Mouse (Mus musculus) thymus, postnatal 4 days (tissue): ENCODE data around the gene Gm47969.
"Not testable (repeated sequence)": the region's sequence is repeated elsewhere in the genome, so short reads cannot be mapped to it uniquely, and the experiment has no call there.

Experiments used
- DNase-seq: peaks from one replicate; pipeline ENCODE4 v3.0.0; 2021

The Gm47969 gene

GRCm38 (mm10) chr1:83044882-83045427, at the start of gene Gm47969:
Gm47969 (plus strand) TSS chr1:83044932.
- no peak for DNase-seq

GRCm38 (mm10) chr1:83000306-83000705, 44.4 kb upstream of the Gm47969 start, which contains the start of gene Gm47959:
Gm47959 (plus strand) TSS chr1:83000548.
- not testable (repeated sequence) for DNase-seq

DNA sequence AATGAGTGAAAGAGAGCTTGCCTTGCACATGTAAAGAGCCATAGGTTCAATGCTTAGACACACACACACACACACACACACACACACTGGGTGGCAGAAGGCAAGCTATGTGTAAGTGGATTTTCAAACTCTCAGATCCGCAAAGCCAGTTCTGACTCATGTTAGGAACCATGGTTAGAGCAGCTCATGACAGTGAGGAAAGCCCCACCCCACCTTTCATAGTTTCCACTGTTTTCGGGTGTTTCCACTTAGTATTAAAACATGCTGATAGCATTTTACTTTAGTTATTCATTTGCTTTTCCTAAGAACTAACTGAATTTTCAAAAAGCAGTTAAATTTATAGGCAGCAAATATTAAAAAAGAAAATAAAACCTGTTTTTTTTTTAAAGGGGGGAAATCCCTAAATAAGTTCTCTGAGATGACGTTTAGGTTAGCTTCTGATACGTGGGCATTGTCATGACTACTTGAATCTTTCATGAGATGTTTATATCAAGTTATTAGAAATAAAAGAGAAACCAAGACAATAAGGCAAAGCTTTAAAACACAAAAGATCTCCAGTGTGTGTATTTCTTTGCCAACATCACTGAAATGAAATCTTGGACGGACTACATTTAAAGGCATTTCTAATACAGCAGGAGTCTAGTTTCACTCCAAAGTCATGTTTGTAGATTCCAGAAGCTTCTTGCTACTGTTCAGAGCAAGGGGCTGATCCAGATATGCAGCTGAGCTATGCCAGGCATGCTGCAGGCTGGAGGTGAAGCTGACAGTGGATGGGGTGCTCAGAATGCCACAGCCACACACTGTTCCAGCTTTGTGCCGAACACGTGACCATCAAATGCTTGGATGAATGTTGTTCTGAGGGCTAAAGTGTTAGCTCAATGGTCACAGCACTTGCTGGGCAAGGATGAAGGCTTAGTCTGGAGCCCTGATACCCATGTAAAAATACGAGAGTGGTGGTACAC, 38.2 kb upstream of the Gm47969 start:
- DNase-seq = no peak

DNA sequence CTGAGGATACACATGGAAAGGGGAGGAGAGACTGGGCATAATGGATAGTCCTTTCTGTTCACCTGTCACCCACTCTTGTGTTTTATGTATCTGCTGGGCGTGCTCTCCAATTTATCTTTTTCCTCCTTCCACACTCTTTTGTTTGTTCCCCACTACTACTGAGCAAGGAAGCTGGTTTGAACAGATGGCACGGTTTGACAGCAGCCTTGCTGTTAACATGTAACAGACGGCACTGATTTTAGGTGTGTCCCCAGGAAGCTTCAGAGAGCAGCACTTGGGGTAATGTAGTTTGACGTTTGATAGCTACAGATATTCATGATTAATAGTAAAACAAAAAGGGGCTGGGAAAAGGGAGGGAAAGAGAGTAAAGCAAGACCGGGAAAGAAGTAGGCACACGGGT, 37.3 kb upstream of the Gm47969 start:
- no peak for DNase-seq

DNA sequence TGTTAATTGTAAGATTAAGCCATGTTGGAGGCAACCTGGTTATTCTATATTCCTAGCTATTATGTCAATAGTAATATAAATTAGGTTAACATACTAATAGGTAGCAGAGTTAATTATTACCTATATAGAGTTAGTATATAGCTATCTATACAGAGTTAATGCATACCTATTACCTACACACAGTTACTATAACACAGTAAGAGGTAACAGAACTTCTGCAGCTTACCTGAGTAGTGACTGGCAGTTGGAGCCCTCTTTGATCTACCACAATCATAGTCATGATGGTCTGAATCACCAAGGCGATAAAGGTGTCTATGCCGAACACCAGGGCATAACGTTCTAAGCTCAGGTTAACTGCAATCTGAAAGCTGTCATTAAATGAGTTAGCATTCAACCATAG, 30.3 kb upstream of the Gm47969 start:
- DNase-seq = no peak

DNA sequence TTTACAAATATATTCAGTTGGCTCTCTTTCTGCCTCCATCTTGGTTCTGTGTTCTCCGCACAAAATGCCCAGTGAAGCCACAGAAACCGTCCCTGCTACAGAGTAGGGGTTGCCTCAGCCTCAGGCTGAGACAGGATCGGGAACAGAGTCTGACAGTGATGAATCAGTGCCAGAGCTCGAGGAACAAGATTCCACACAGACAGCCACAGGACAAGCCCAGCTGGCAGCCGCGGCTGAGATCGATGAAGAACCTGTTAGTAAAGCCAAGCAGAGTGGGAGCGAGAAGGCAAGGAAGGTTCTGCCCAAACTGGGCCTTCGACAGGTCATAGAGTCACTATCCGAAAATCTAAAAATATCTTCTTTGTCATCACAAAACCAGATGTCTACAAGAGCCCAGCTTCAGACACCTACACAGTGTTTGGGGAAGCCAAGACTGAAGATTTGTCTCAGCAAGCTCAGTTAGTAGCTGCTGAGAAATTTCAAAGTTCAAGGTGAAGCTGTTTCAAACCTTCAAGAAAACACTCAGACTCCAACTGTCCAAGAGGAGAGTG, 29.3 kb upstream of the Gm47969 start:
- DNase-seq = no peak

DNA sequence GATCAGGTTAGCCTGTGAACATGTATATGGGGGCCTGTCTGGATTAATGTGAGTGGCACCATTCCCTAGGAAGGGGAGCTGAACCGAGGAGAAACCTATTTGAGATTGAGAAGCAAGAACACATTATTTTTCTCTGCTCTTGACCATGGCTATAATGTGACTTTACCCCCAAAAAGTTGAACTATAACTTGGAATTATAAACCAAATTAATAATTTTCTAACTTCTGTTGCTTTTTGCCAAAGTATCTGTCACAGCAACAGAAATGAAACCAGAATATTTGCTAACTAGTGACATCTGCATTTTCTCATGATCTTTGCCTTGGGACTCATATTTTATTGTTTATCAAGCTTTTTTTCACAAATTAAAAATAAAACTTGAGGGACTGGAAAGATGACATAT, 28.2 kb upstream of the Gm47969 start:
- DNase-seq = no peak

GRCm38 (mm10) chr1:83031950-83032349, 12.8 kb upstream of the Gm47969 start:
- DNase-seq = no peak

DNA sequence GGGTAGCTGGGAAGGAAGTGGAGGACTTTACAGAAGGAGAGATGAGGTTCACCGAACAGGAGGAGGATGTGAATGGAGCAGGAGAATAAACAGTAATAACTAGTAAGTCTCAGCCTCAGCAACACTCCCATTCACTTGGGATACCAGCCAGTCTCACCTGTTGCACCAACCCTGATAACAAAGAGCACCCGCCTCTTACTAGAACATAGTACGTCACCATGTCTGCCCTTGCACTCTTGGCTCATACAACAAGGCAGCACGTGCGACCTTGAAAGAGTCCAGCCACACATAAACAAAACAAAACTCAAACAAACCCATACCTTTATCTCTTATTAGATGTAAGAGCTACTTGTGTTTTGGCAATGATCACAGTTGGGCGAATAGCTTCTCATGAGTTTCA, 12.2 kb upstream of the Gm47969 start:
- no peak for DNase-seq

DNA sequence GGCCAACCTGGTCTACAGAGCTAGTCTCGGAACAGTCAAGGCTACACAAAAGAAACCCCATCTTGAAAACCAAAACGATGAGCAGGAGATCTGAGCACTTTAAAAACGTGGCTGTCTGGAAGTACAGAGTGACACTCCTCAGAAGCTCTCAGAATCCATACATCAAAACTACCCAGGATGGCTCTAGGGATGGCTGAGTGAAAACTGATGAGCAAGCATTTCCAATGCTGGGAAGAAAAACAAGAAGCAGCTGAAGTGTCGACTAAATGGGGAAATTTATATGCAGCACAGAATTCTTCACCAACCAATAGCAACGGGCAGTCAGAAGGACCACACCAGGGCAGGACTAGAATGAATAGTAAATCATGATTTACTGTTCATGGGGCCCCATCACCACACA, 10.2 kb upstream of the Gm47969 start:
- DNase-seq = no peak

- DNase-seq = no peak
Observed at GRCm38 (mm10) chr1:83036892-83037667, 7.7 kb upstream of the Gm47969 start.

GRCm38 (mm10) chr1:83038109-83038672, 6.5 kb upstream of the Gm47969 start, which contains the start of gene Slc19a3:
Slc19a3 (minus strand) TSS chr1:83038448.
- no peak for DNase-seq

DNA sequence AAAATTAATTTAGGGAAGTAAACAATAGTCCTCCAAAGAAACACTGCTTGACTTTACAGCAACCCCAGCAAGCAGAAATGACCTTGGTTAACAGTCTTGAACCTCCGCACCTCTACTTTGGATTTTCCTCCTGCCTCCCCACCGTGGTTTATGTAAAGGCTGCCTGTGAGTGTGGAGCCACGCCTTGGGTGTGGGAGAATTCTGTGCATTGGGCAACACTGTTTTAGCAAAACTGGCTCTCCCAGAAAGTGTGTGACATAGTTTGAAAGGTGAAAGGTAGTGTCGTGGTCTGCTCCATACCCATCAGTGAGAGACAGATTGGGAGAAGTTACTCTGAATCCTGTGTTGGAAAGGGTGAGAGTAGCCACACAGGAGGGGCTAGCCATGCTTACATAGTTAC, 5.7 kb upstream of the Gm47969 start:
- no peak for DNase-seq

GRCm38 (mm10) chr1:83042380-83042779, 2.4 kb upstream of the Gm47969 start, which contains the start of gene Krtap28-10:
Krtap28-10 (minus strand) TSS chr1:83042480.
- DNase-seq = no peak

DNA sequence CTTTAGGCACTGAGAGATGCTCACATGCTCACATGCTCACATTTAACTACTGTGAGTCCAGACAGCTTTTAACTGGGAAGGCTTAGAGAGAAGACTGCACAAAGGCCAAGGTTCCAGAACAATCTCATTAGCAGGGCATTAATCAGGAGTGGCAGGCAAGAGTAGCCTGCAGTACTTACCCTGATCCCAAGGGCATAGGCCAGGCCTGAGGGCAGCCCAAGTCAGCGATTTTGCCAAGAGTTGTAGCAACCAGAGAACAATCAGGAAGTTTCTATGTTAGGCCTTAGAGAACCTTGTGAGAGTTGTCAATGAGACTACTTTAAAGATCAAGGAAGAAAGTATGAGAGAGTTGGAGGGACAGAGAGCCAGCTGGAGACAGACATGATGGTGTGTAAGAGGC, 13.7 kb downstream of the Gm47969 start:
- no peak for DNase-seq

DNA sequence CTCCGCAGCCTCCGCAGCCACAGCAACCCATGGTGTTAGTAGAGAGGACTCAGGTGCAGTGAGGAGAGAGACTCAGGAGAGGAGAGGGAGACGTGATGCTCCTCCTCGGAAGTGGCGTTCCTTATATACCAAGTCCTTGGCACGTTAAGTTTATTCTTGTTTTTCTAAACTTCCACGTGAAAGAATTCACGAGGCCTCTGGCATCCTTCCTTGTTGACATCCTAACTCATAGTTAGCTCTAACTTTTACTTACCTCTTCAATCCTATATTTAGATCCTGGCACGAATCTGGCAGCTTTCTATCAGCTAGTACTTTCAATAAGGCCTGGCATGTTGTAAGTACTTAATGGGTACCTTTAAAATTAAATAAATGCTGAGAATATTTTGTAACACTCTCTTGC, 14.5 kb downstream of the Gm47969 start, which contains the start of gene A030005K14Rik:
Gene A030005K14Rik, minus strand, starts transcription at position 101 of the 400 bp plus-strand sequence.
- no peak for DNase-seq

- no peak for DNase-seq
Observed at GRCm38 (mm10) chr1:83060643-83061042, 15.9 kb downstream of the Gm47969 start, which contains the start of gene Krtap28-13. Krtap28-13 (plus strand) TSS chr1:83060930.

GRCm38 (mm10) chr1:83064851-83065250, 20.1 kb downstream of the Gm47969 start:
- DNase-seq = no peak

DNA sequence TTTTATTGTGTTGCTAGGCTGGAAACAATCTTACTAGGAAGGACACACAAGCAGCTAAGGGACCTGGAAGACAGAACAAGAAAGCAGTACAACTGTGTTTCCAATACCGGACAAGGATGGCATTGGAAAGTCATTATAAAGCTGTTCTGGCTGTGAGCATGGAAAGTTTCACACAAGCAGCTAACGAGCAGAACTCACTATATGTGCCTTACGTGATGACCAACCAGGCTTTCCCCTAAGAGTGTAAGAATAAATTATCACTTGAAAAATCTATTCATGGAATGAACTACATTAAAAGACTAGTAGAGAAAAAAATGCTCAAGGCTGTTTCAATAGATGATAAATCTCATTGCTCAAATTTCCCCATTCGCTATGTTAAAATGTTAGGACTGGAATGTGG, 21.8 kb downstream of the Gm47969 start:
- no peak for DNase-seq

- DNase-seq = no peak
Observed at GRCm38 (mm10) chr1:83067205-83067604, 22.5 kb downstream of the Gm47969 start.

DNA sequence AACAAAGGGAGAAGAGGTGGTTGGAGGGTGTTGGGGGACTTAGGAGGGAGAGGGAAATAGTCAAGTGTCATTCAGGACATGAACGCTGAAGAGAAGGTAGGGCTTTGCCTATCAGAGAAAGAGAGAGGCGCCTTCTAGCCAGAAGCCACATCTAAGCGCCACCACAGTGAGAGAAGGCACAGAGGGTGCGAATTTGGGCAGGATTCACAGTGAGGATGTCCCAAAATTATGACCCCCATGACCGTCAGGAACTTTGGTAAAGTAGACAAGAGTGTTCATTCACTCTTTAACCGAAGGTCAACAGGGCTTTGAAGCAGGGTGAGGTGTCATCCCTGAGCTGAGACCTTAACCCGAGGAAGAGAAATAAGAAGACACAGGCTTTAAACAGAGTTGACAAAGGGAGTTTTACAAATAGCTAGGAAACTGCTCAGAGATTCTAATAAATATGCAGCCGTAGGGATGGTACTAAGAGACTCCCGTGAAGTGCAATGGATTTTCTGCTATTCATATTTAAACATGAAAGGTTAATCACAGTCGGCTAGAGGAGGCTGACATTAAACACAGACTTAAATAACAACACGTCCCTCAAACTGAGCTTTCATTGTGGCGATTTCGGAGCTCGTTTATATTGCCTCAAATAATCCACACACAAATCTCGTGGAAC, 30.9 kb downstream of the Gm47969 start:
- DNase-seq = no peak
